ENCODE assay signal across 8 mouse cellular contexts in genomic region chr4:95558271-95558888, GRCm38 (mm10). TPM values are rescaled to one million over a fixed set of nuclear protein-coding genes. Genes with fewer than 3 reads are reported as not detected.
DNase-seq lines count a peak whose midpoint lies in the region; ATAC-seq and TF ChIP-seq lines count a peak whose summit lies in the region.

No protein-coding gene starts in this region.

- H3K4me2 ChIP-seq in myocyte (ENCODE audit: low read depth): peak overlapping the region; percentile 96

- no peaks in the 10 kb centered on the region for H3K79me2 ChIP-seq in myocyte (ENCODE audit: control insufficient read depth, insufficient read depth)

- no peaks in the 10 kb centered on the region for H3K9me3 ChIP-seq in heart, embryonic 10.5 days

- 80% methylated on average over 4 of the region's 4 CpGs for WGBS in heart, embryonic 10.5 days

- no peaks in the 10 kb centered on the region for H3K27me3 ChIP-seq in heart, embryonic 10.5 days (ENCODE audit: insufficient read depth, poor library complexity, severe bottlenecking)
- no peaks in the 10 kb centered on the region for H3K27me3 ChIP-seq in myocyte (ENCODE audit: control insufficient read depth, insufficient read depth, insufficient read length)

- ATAC-seq in inflammation-experienced regulatory T-cells, adult 6 months: no peak

- H3ac ChIP-seq in myocyte (ENCODE audit: control insufficient read depth, insufficient read length): no peak overlapping the region

- DNase-seq in cerebellum, adult 9-11 months: peak; percentile 17
- no peak for DNase-seq in cerebellum, adult 9-10 months
- DNase-seq in ovary, adult 18-20 months (ENCODE audit: low spot score): peak; percentile 10
- no peak for DNase-seq in ovary, postnatal 10 days (ENCODE audit: low spot score)
- no peak for DNase-seq in heart, embryonic 10.5 days (ENCODE audit: low spot score)
- peak; percentile 74 for DNase-seq in kidney, postnatal 10 days

- no peak for TF ChIP-seq POLR2A in myocyte (IDR thresholded peaks at IDR 0.05; ENCODE audit: insufficient read length, low read depth)

- no peaks in the 10 kb centered on the region for H3K4me1 ChIP-seq in heart, embryonic 10.5 days

- H3K27ac ChIP-seq in heart, embryonic 10.5 days: peak overlapping the region; percentile 89; the same call in 1 of the 2 replicates

- no peak overlapping the region for H3K4me3 ChIP-seq in heart, embryonic 10.5 days
- H3K4me3 ChIP-seq in myocyte: peak overlapping the region; percentile 22

- H3K36me3 ChIP-seq in heart, embryonic 10.5 days: no peaks in the 10 kb centered on the region
- no peaks in the 10 kb centered on the region for H3K36me3 ChIP-seq in myocyte (ENCODE audit: control insufficient read depth, insufficient read depth)

TF ChIP-seq in myocyte, 11 proteins besides CTCF, POLR2A, EP300 and RAD21:
- TF ChIP-seq USF1 (IDR thresholded peaks at IDR 0.05; ENCODE audit: low read depth): no peak
- peak in 1 of 3 experiments; percentile 32 for TF ChIP-seq MYOG (IDR thresholded peaks at IDR 0.05; ENCODE audit: control insufficient read depth in 1 of 3, insufficient read depth in 1 of 3, insufficient read length in 2 of 3, low read depth in 2 of 3)
- TF ChIP-seq MYOD1 (IDR thresholded peaks at IDR 0.05; ENCODE audit: control insufficient read depth in 1 of 3, insufficient read length in 2 of 3, low read depth in 2 of 3): peak in 2 of 3 experiments; percentile 29 to 43

RNA-seq across cellular contexts. Expression of gene Fggy, which starts 1.1 kb away (rescaled TPM):
- 6.1 and 8.0 TPM in 2 replicates for polyA plus RNA-seq in heart, embryonic 10.5 days (2016; fragmentation: Nextera tagmentation; extraction: Ambion mirVana)
- polyA plus RNA-seq in myocyte (2012; fragmentation: generic; extraction: Trizol): 12.7 TPM
- polyA plus RNA-seq in inflammation-experienced regulatory T-cells, adult 6 months (2017; shearing (Covaris generic)): 1 to 10 TPM in 2 of 3 experiments, under 1 TPM in 1; 0.96 to 6.5 (median 3.8) TPM

Comparison
In these comparisons a context has a peak if more than half of its experiments do, and no peak if none do; other contexts are left out.
1. DNase-seq: peak in cerebellum, adult 9-11 months (single experiment), ovary, adult 18-20 months (single experiment) and kidney, postnatal 10 days (single experiment); none in cerebellum, adult 9-10 months (single experiment), ovary, postnatal 10 days (single experiment) and heart, embryonic 10.5 days (single experiment).